In the genomic region with DNA sequence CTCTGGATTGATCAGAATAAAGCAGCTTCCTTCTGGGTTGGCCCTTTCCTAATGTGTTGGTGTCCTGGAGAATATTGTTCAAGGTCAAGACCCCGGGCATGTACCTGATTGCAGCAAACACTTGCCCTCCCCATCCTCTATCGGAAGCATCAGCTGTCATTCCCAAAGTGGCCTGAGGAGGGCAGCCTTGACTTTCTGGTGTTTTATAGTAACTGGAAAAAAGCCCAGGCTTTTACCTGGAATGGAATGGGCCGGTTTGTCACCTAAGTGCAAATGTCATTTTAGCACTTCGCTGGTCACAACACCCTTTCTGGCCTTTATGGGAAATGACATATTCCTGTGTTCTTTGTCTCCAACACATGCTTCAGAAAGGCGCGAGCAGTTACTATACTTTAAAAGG, we compare ENCODE assay signal across 8 mouse cellular contexts.
DNase-seq lines count a peak whose midpoint lies in the region; ATAC-seq and TF ChIP-seq lines count a peak whose summit lies in the region.

No protein-coding gene starts in this region.

- no peaks in the 10 kb centered on the region for H3K36me3 ChIP-seq in intestine, embryonic 14.5 days (ENCODE audit: control insufficient read depth, insufficient read depth, low read length)
- no peaks in the 10 kb centered on the region for H3K36me3 ChIP-seq in midbrain, embryonic 15.5 days (replicated peaks)

- no peak overlapping the region for H3K9ac ChIP-seq in intestine, embryonic 14.5 days (ENCODE audit: low read length)
- H3K9ac ChIP-seq in midbrain, embryonic 15.5 days = no peak overlapping the region

- no peak overlapping the region for H3K27ac ChIP-seq in gastrocnemius, adult 2 months
- no peak overlapping the region for H3K27ac ChIP-seq in intestine, embryonic 14.5 days (ENCODE audit: low read depth)
- H3K27ac ChIP-seq in midbrain, embryonic 15.5 days = peak overlapping the region; percentile 48; the same call in 1 of the 2 replicates

- DNase-seq in gastrocnemius, adult 2 months = peak; percentile 31
- no peak for DNase-seq in gastrocnemius, adult 8-10 months (ENCODE audit: low spot score in 2 of 2)
- no peak for DNase-seq in Patski (ENCODE audit: low read depth, low spot score)
- peak; percentile 31 for DNase-seq in embryo, embryonic 11.5 days (ENCODE audit: low read depth, low spot score)
- DNase-seq in intestine, embryonic 14.5 days (ENCODE audit: low spot score) = peak; percentile 84
- DNase-seq in left cerebral cortex, postnatal 10 days (ENCODE audit: extremely low spot score in 1 of 2, low spot score in 2 of 2) = peak; percentile 49 to 53
- peak; percentile 35 for DNase-seq in thymus, postnatal 4 days

- CTCF ChIA-PET in Patski (lab: Charles Lee) = interaction anchor here (1.1 to 1.8 kb wide), 3 partner anchors 9 to 13 kb away, joined by 3 to 4 read pairs (median 3); no protein-coding TSS in a partner anchor

- H3K4me1 ChIP-seq in intestine, embryonic 14.5 days (replicated peaks; ENCODE audit: control insufficient read depth, insufficient read depth, low read length) = no peaks in the 10 kb centered on the region
- peaks cover 20% of the 10 kb centered on the region for H3K4me1 ChIP-seq in midbrain, embryonic 15.5 days

- H3K27me3 ChIP-seq in Patski = peaks cover 16% of the 10 kb centered on the region
- no peaks in the 10 kb centered on the region for H3K27me3 ChIP-seq in intestine, embryonic 14.5 days (replicated peaks; ENCODE audit: control insufficient read depth, insufficient read depth, low read length)
- no peaks in the 10 kb centered on the region for H3K27me3 ChIP-seq in midbrain, embryonic 15.5 days (replicated peaks)

- ATAC-seq in Patski = peak; percentile 30
- ATAC-seq in intestine, embryonic 14.5 days (replicated peaks; ENCODE audit: low FRiP score, low TSS enrichment, low read depth) = no peak
- no peak for ATAC-seq in midbrain, embryonic 15.5 days (replicated peaks)

- in situ Hi-C loops in Patski (cut with MboI; ENCODE audit: low pct_unique_long_range_greater_than_20kb) = loop anchor here (5.0 kb wide), 1 partner anchor 341 kb away; no protein-coding TSS in a partner anchor

- intact Hi-C loops in gastrocnemius, adult 2 months (cut with DNase I) = no loop called here
- intact Hi-C loops in left cerebral cortex, postnatal 10 days (cut with DNase I) = no loop called here

- peak; percentile 65 for TF ChIP-seq CTCF in gastrocnemius, adult 2 months (IDR thresholded peaks at IDR 0.05)
- TF ChIP-seq CTCF in Patski (IDR thresholded peaks at IDR 0.05) = peak; percentile 92

- POLR2A ChIA-PET in Patski (lab: Charles Lee) = no interaction called here

- peak overlapping the region; percentile 3; the same call in 1 of the 2 replicates for H3K4me2 ChIP-seq in intestine, embryonic 14.5 days (ENCODE audit: low read length)
- H3K4me2 ChIP-seq in midbrain, embryonic 15.5 days = no peak overlapping the region

- whole genome bisulfite sequencing in intestine, embryonic 14.5 days = 55% methylated on average over 6 of the region's 6 CpGs
- 56% methylated on average over 6 of the region's 6 CpGs for WGBS in midbrain, embryonic 15.5 days

- H3K9me3 ChIP-seq in intestine, embryonic 14.5 days (ENCODE audit: control insufficient read depth, low read length) = no peaks in the 10 kb centered on the region
- H3K9me3 ChIP-seq in midbrain, embryonic 15.5 days = no peaks in the 10 kb centered on the region

- peak overlapping the region; percentile 66 for H3K4me3 ChIP-seq in gastrocnemius, adult 2 months
- 0 out of 2 replicates have a peak overlapping the region, but pooled peaks have one; percentile 1 for H3K4me3 ChIP-seq in intestine, embryonic 14.5 days (ENCODE audit: low read depth, low read length)
- no peak overlapping the region for H3K4me3 ChIP-seq in midbrain, embryonic 15.5 days

Comparison
In these comparisons a context has a peak if more than half of its experiments do, and no peak if none do; other contexts are left out.
1. DNase-seq: peak in gastrocnemius, adult 2 months (single experiment), embryo, embryonic 11.5 days (single experiment), intestine, embryonic 14.5 days (single experiment), left cerebral cortex, postnatal 10 days (2 of 2) and thymus, postnatal 4 days (single experiment); none in gastrocnemius, adult 8-10 months (0 of 2) and Patski (single experiment).